Mouse (Mus musculus): ENCODE results near the gene Snx13. TPM values are rescaled to one million over a fixed set of nuclear protein-coding genes. Genes with fewer than 3 reads are reported as not detected.

The Snx13 gene
- polyA plus RNA-seq (2015; fragmentation: Nextera tagmentation; extraction: Ambion mirVana) = 29.2 and 33.6 TPM in 2 replicates

DNA sequence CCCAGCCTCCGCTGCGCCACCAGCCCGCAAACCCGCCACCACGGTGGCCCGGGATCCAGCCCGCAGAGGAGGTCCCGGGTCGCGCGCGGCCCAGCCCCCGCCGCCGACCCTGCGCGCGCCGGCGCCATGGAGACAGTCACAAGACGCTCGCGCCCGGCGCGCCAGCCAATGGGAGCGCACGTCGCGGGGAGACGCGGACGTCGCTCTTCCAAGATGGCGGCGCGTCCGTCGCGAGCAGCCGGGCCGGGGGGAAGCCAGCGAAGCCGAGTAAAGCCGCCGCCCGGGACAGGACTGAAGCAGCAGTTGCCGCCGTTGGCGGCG, at the start of gene Snx13:
Gene Snx13, plus strand, starts transcription at position 188 of the 321 bp plus-strand sequence.
- peak; percentile 97 for ATAC-seq (replicated peaks; ENCODE audit: insufficient number of reproducible peaks, insufficient read depth, low FRiP score, low read depth)
- H3K4me2 ChIP-seq = peak within 1 kb of the TSS; percentile 79
- peak within 1 kb of the TSS; percentile 98 for H3K27ac ChIP-seq
- WGBS = 0% methylated on average over 51 of the region's 51 CpGs
- no peaks in the 10 kb centered on the region for H3K27me3 ChIP-seq
- peak within 1 kb of the TSS; percentile 96 for H3K4me3 ChIP-seq
- H3K9me3 ChIP-seq (replicated peaks) = no peaks in the 10 kb centered on the region
- peak within 1 kb of the TSS; percentile 93 for H3K9ac ChIP-seq
- H3K36me3 ChIP-seq = no peaks in the 10 kb centered on the region
- peaks cover 23% of the 10 kb centered on the region for H3K4me1 ChIP-seq (replicated peaks)

DNA sequence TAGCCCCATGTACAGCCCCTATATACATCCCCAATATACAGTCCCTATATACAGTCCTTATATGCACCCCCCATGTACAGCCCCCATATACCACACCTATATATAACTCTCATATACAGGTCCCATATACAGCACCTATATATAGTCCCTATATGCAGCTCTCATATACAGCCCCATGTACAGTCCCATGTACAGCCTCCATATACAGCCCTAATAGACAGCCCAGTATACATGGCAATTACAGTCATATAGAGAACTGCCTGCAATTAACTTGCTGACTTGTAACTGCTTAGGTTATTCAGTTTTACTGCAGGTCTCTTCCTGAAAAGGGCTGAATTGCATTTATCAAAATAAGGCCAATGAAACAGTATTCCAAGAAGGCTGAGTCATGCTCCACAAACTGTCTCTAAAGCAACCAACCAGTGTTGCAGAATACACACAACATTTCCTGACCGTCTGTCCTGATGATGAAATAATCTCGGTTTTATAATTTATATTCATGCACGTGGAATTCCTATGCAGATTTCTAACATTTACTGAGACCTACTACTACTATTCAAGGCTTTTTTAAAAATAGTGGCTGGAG, 49.3 kb upstream of the Snx13 start:
- no peak overlapping the region for H3K4me2 ChIP-seq
- no peak for ATAC-seq (replicated peaks; ENCODE audit: insufficient number of reproducible peaks, insufficient read depth, low FRiP score, low read depth)
- WGBS = 83% methylated on average over 3 of the region's 3 CpGs

DNA sequence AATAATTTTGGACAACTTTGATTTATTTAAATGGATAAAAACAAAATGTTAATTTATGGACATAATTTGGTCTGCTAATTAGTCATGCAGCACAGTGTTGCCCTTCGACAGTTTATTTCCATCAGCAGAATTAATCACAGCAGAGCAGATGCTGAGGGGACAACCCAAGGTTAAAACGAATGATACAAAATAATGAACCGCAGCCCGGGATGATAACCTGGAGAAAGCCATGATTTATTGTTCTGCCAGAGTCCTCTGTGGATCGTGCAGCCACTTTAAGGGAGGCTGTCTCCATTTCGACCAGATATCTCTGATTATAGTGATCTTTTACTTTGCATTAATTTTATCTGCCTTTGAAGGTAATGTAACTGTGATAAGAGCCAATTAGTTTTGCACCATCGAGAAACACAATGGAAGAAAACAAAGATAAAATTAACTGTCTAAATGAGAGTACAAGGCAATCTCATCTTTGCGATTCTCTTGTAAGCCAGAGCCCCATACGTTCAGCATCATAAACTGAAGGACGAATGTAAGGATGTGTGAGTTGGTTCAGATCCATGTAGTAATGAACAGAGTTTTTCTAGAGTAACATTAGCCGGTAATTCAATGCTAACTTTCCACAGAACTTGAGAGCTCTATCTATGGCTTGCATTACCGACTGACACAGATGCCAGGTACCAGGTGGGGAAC, 48.1 kb upstream of the Snx13 start:
- Histone ChIP-seq H3K4me2 (no peak overlapping the region), H3K27ac (no peak overlapping the region), H3K9ac (no peak overlapping the region), H3K9me3 (replicated peaks) (no peaks in the 10 kb centered on the region), H3K36me3 (no peaks in the 10 kb centered on the region), H3K4me3 (no peak overlapping the region), H3K27me3 (no peaks in the 10 kb centered on the region), H3K4me1 (replicated peaks) (no peaks in the 10 kb centered on the region)
- no peak for ATAC-seq (replicated peaks; ENCODE audit: insufficient number of reproducible peaks, insufficient read depth, low FRiP score, low read depth)
- 68% methylated on average over 12 of the region's 12 CpGs for WGBS

More for the DNA sequence above, 49.3 kb upstream of the Snx13 start:
- Histone ChIP-seq H3K4me1 (replicated peaks) (no peaks in the 10 kb centered on the region), H3K27ac (no peak overlapping the region), H3K9ac (no peak overlapping the region), H3K36me3 (no peaks in the 10 kb centered on the region), H3K27me3 (no peaks in the 10 kb centered on the region), H3K9me3 (replicated peaks) (no peaks in the 10 kb centered on the region), H3K4me3 (no peak overlapping the region)

DNA sequence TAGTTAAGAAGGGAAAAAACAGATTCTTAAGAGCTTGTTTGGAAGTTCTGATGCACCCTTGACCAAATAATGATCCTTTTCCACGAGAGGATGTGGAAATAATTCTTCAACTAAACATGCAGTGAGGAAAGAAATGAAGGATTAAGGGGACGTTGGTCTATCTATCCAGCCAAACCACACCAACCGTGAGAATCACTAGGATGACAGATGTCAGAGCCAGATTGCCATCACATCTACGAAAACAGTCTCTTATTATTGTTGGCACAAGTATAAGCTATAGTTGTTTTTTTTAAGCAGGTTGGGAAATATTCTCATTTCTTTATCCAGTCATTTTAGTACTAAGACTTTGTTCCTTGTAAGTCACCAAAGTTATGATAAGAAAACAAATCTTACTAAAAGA, 46.7 kb upstream of the Snx13 start:
- Histone ChIP-seq H3K9me3 (replicated peaks) (no peaks in the 10 kb centered on the region), H3K4me2 (no peak overlapping the region), H3K4me3 (no peak overlapping the region), H3K27ac (no peak overlapping the region), H3K27me3 (no peaks in the 10 kb centered on the region), H3K9ac (no peak overlapping the region), H3K4me1 (replicated peaks) (no peaks in the 10 kb centered on the region), H3K36me3 (no peaks in the 10 kb centered on the region)
- WGBS = 41% methylated on average over 4 of the region's 4 CpGs
- no peak for ATAC-seq (replicated peaks; ENCODE audit: insufficient number of reproducible peaks, insufficient read depth, low FRiP score, low read depth)

DNA sequence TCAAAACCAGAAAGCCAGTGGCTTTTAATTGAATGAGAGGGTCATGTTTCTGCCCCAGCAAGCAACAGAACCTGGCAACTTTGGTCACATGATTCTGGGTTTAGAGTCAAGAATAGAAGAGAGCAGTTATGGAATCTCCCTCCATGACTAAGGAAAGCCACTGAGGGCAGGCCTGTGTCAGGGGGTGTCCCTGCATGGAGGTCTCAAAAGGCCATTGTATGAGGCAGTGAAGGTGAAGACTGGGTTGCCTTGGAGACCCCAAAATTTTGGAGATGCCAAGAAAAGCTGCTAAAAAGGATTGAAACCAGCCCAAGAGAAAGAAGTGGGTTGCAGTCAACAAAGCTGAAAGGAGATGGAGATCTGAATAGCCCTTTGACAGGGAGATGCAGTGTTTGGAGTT, 41.2 kb upstream of the Snx13 start:
- H3K36me3 ChIP-seq = no peaks in the 10 kb centered on the region
- H3K27ac ChIP-seq = no peak overlapping the region
- no peak for ATAC-seq (replicated peaks; ENCODE audit: insufficient number of reproducible peaks, insufficient read depth, low FRiP score, low read depth)

DNA sequence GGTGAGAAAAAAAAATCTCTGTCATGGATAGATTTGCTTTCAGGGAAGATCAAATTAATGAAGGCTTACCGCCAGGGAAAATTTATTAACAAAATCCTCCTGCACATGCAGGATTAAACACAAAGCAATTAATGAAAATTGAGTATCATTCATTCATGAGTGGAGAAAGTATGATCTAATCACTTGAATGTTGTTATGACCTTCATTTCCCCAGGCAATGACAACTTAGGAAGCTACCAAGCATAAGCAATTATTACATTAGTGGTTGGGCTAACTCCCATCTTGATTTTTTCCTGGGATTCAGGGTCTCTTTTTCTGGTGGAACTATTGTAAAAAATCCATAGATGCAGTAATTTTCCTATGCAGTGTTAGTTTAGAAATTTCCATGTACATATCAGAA, 39.1 kb upstream of the Snx13 start:
- Histone ChIP-seq H3K27me3 (no peaks in the 10 kb centered on the region), H3K9ac (no peak overlapping the region), H3K36me3 (no peaks in the 10 kb centered on the region), H3K4me3 (no peak overlapping the region), H3K9me3 (replicated peaks) (no peaks in the 10 kb centered on the region), H3K4me1 (replicated peaks) (no peaks in the 10 kb centered on the region), H3K4me2 (no peak overlapping the region), H3K27ac (no peak overlapping the region)
- WGBS = 84% methylated on average over 1 of the region's 1 CpGs
- ATAC-seq (replicated peaks; ENCODE audit: insufficient number of reproducible peaks, insufficient read depth, low FRiP score, low read depth) = no peak

More for the DNA sequence above, 41.2 kb upstream of the Snx13 start:
- Histone ChIP-seq H3K4me1 (replicated peaks) (no peaks in the 10 kb centered on the region), H3K9ac (no peak overlapping the region), H3K9me3 (replicated peaks) (no peaks in the 10 kb centered on the region), H3K27me3 (no peaks in the 10 kb centered on the region), H3K4me3 (no peak overlapping the region), H3K4me2 (no peak overlapping the region)

DNA sequence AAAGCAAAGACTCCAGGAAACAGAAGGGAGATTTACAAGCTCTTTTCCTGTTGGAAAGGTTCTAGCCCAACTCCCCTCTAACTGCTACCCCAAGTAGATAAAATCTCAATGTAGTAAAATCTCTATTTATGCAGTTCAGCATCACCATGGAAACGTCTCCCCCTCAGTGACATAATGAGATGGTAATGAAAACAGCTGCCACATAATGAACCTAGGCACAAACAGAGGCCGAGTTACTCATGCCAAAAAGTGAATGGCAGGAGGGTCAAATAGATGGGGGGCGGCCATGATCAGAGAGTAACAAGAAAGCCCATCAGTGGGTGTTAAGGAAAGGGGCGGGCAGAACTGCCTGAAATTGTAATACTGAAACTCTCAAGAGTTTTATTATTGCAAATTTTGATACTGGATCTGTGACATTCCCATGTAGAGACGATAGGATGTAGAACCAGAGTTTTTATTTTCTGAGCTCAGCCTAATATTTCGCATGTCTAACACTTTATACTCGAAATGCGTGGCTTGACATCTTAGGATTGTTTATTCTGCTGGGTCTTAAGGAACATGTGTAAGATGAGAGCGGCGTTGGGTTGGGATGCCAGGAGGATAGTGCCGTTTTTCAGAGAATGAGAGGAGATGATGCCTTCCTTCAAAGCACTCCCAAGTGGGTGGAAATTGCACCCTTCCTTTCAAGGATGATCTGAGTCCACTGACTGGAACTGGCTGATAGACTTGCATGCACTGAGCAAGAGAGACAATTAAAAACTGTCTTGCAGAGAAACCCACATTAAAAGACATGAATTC, 38.4 kb upstream of the Snx13 start:
- no peak overlapping the region for H3K4me3 ChIP-seq
- no peak for ATAC-seq (replicated peaks; ENCODE audit: insufficient number of reproducible peaks, insufficient read depth, low FRiP score, low read depth)

DNA sequence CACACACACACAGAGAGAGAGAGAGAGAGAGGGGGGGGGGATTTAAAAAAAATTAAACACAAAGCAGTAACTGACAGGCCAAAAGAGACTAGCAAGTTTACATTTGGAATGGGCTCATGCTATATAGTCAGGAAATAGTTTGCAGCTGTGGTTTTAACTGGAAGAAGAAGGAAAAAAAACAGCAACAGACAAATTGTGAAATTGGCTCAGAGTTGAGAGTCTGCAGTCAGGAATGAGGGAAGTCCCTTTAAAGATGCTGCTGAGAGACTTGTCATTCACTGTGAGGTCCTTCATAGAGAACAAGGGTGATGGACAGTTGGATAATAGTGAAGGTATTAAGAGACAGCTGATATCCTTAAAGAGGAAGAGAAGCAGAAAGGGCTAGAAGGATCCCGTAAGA, 35.5 kb upstream of the Snx13 start:
- no peaks in the 10 kb centered on the region for H3K9me3 ChIP-seq (replicated peaks)
- H3K9ac ChIP-seq = no peak overlapping the region
- no peak overlapping the region for H3K4me3 ChIP-seq
- no peaks in the 10 kb centered on the region for H3K36me3 ChIP-seq
- ATAC-seq (replicated peaks; ENCODE audit: insufficient number of reproducible peaks, insufficient read depth, low FRiP score, low read depth) = no peak
- WGBS = 48% methylated on average over 1 of the region's 1 CpGs
- no peaks in the 10 kb centered on the region for H3K4me1 ChIP-seq (replicated peaks)
- no peak overlapping the region for H3K27ac ChIP-seq
- no peak overlapping the region for H3K4me2 ChIP-seq
- H3K27me3 ChIP-seq = no peaks in the 10 kb centered on the region

More for the DNA sequence above, 38.4 kb upstream of the Snx13 start:
- Histone ChIP-seq H3K36me3 (no peaks in the 10 kb centered on the region), H3K4me2 (no peak overlapping the region), H3K9ac (no peak overlapping the region), H3K4me1 (replicated peaks) (no peaks in the 10 kb centered on the region), H3K27ac (no peak overlapping the region), H3K27me3 (no peaks in the 10 kb centered on the region), H3K9me3 (replicated peaks) (no peaks in the 10 kb centered on the region)
- WGBS = 65% methylated on average over 11 of the region's 11 CpGs

DNA sequence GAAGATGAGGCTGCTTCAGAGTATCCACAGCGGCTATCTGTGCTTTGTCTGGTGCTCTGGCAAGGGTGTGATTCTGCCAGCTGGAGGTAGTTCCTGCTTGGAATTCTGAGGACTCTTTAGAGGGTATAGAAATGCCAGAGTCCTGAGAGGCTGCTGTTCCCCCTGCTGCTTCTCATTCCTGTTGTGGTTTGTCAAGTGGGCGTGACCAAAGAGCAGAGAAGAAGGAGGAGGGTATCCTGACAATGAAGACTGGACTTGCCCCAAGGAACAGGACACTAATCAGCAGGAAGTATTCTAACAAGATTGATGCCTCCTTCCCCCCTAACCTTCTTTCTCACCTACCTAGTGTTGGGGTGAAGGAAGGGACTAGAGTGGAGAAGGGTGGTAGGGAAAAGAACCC, 33.0 kb upstream of the Snx13 start:
- Histone ChIP-seq H3K4me1 (replicated peaks) (no peaks in the 10 kb centered on the region), H3K36me3 (no peaks in the 10 kb centered on the region), H3K9ac (no peak overlapping the region), H3K27me3 (no peaks in the 10 kb centered on the region), H3K4me3 (no peak overlapping the region), H3K27ac (no peak overlapping the region), H3K9me3 (replicated peaks) (no peaks in the 10 kb centered on the region), H3K4me2 (no peak overlapping the region)
- 47% methylated on average over 2 of the region's 2 CpGs for WGBS
- ATAC-seq (replicated peaks; ENCODE audit: insufficient number of reproducible peaks, insufficient read depth, low FRiP score, low read depth) = no peak

DNA sequence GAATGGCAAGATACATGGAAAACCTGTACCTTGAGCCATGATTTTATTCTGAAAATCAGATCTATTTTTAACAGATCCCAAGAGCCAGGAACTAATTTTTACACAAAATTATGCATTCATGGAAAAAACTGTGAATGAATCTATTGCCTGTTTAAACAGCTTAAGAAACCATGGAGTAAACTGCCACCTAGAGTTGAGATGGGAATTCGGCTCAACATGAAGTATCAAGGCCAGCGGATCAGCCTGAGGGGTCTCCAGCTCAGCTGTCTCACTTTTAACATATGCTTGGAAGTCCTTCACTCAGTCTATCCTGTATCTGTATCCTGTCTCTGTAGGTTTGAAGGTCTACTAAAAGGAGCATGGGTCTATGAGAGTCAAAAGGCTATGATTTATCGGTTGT, 30.9 kb upstream of the Snx13 start:
- WGBS = 55% methylated on average over 3 of the region's 3 CpGs
- Histone ChIP-seq H3K4me2 (no peak overlapping the region), H3K27ac (no peak overlapping the region), H3K9ac (no peak overlapping the region), H3K27me3 (no peaks in the 10 kb centered on the region), H3K36me3 (no peaks in the 10 kb centered on the region), H3K4me3 (no peak overlapping the region), H3K4me1 (replicated peaks) (no peaks in the 10 kb centered on the region), H3K9me3 (replicated peaks) (no peaks in the 10 kb centered on the region)
- no peak for ATAC-seq (replicated peaks; ENCODE audit: insufficient number of reproducible peaks, insufficient read depth, low FRiP score, low read depth)

DNA sequence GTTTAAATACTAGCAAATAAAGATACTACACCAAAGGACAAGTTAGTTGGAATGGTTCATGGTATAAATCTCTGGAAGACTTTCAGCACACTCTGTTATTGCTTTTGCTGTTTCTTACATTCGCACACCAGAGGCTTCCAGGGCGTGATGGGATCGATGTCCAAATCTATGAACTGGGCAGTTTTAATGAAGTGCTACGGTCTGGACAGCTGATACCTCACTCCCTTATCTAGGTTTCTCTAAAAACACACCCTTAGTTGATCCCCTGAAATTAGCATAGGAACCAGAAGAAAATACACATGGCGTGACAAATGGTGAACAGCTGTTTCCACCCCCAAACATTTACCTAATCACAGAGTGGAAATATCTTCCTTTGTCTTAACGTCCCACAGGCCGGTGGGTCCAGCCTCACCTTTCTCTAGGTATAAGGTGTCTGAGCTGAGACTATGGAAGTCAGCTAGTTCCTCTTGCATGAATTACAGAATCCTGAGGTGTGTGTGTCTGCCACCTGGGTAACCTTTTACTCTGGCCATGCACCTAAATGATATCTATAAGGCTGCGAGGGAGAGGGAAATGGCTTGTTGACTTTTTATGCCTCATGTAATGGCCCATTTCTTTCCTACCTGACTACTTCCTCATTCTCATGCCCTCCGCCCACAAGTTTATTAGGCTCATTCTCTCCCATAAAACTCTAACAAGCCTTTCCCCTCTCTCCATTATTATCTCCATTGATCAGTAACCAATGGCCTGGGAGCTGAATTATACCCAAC, 30.3 kb upstream of the Snx13 start:
- H3K36me3 ChIP-seq = no peaks in the 10 kb centered on the region
- 76% methylated on average over 9 of the region's 9 CpGs for WGBS
- H3K27ac ChIP-seq = no peak overlapping the region
- H3K27me3 ChIP-seq = no peaks in the 10 kb centered on the region
- no peak overlapping the region for H3K4me2 ChIP-seq
- H3K9me3 ChIP-seq (replicated peaks) = no peaks in the 10 kb centered on the region
- ATAC-seq (replicated peaks; ENCODE audit: insufficient number of reproducible peaks, insufficient read depth, low FRiP score, low read depth) = no peak
- no peaks in the 10 kb centered on the region for H3K4me1 ChIP-seq (replicated peaks)
- H3K4me3 ChIP-seq = no peak overlapping the region
- no peak overlapping the region for H3K9ac ChIP-seq

All from heart, embryonic 15.5 days (tissue).